Mouse (Mus musculus) thymus, adult 2 months (tissue): Measurements from ENCODE around the gene Trhde.

Experiments used
- CTCF ChIP-seq: fragments of 200-500 bp; IDR thresholded peaks from 2 replicates; pipeline ENCODE4 v1.5.1; 2012; ENCODE audit warnings: mild to moderate bottlenecking, control low read depth, low read length, moderate library complexity, borderline replicate concordance; ENCODE audit not compliant: control insufficient read depth, poor library complexity, insufficient read depth; ENCODE audit errors: extremely low read depth
- POLR2A ChIP-seq: fragments of 200-500 bp; IDR thresholded peaks from 2 replicates; pipeline ENCODE4 v1.6.1; 2012; ENCODE audit warnings: mild to moderate bottlenecking, low read length, control low read depth, moderate library complexity; ENCODE audit not compliant: control insufficient read depth, poor library complexity, insufficient read depth; ENCODE audit errors: extremely low read depth

DNA sequence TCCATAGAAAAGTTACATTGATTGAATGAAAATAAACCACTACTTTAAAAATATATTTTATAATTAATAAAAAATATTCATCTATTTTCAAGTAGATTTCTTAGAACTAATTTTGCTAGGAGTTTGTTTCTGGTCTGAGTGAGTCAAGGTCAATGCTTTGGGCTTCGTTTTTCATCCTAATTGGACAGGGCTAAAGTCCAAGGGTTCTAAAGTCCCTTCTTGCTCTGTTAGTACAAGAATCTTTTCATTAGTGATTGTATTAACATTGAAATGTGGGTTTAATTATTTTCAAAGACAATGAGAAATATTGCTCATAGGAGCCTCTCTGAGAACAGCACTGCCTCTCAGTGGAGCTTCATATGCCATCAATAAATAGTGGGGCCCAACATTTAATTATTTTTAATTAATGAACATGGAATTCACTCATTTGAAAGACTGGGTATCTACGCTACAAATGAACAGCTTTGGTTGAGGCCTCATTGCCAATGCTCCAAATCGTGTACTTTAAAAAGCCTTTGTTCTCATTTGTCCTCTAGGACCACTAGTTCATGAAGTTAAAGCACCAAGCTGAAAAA is 383.1 kb downstream of the Trhde start:
- TF ChIP-seq POLR2A (no peak), CTCF (no peak)
